Mouse (Mus musculus) adrenal gland, adult (tissue): ENCODE measurements around the gene BB287469.
A peak's percentile ranks its signal among the peaks of the same experiment; 100 is the strongest.
"Not testable (repeated sequence)": the region's sequence is repeated elsewhere in the genome, so short reads cannot be mapped to it uniquely, and the experiment has no call there.

Experiments
- DNase-seq, 2 experiments: peaks; one replicate each; pipeline ENCODE4 v3.0.0; 2022 to 2023; ENCODE audit warnings: low spot score in 1 of 2; ENCODE audit not compliant: inconsistent age in 2 of 2

BB287469 gene

GRCm38 (mm10) chr12:87816277-87816676 lies at the start of gene BB287469:
Gene BB287469, plus strand, starts transcription at chr12:87816577.
- DNase-seq, result not testable (repeated sequence)

- not testable (repeated sequence) for DNase-seq
Measured at GRCm38 (mm10) chr12:87775655-87776054, 40.7 kb upstream of the BB287469 start, which contains the start of gene Gm21319. Gene Gm21319, minus strand, starts transcription at chr12:87775755.

- DNase-seq, result not testable (repeated sequence)
Measured at GRCm38 (mm10) chr12:87795212-87795611, 21.2 kb upstream of the BB287469 start, which contains the start of gene Gm21936. Gene Gm21936, plus strand, starts transcription at chr12:87795512.

GRCm38 (mm10) chr12:87797971-87798370 lies 18.4 kb upstream of the BB287469 start:
- not testable (repeated sequence) for DNase-seq

GRCm38 (mm10) chr12:87842239-87842638 lies 25.9 kb downstream of the BB287469 start, which contains the start of gene Gm2001:
Gene Gm2001, minus strand, starts transcription at chr12:87842339.
- not testable (repeated sequence) for DNase-seq

- not testable (repeated sequence) for DNase-seq
Measured at GRCm38 (mm10) chr12:87850657-87851056, 34.3 kb downstream of the BB287469 start.

GRCm38 (mm10) chr12:87856067-87856466 lies 39.7 kb downstream of the BB287469 start:
- not testable (repeated sequence) for DNase-seq

- DNase-seq, result peak in 1 of 2 experiments; percentile 28
Measured at GRCm38 (mm10) chr12:87861740-87862692, 45.6 kb downstream of the BB287469 start.

- DNase-seq, result peak in 1 of 2 experiments; percentile 23
Measured at GRCm38 (mm10) chr12:87863638-87864037, 47.3 kb downstream of the BB287469 start.

GRCm38 (mm10) chr12:87864048-87864447 lies 47.7 kb downstream of the BB287469 start:
- not testable (repeated sequence) for DNase-seq
